Mouse (Mus musculus) kidney, adult 2 months (tissue): ENCODE results near the gene Olfr481.

Source experiments
- CTCF ChIP-seq: fragments of 200-500 bp; conservative IDR thresholded peaks from 2 replicates; pipeline ENCODE4 v1.5.1; 2011; ENCODE audit warnings: low read depth, mild to moderate bottlenecking, control low read depth, low read length, moderate library complexity, mixed read lengths; ENCODE audit not compliant: insufficient read depth, insufficient read length
- POLR2A ChIP-seq: fragments of 200-500 bp; IDR thresholded peaks from one replicate; pipeline ENCODE4 v1.6.1; 2011; ENCODE audit warnings: low read depth, low read length, control low read depth

GRCm38 (mm10) chr7:108120681-108121080 lies 41.0 kb downstream of the Olfr481 start:
- TF ChIP-seq CTCF (no peak), POLR2A (no peak)
